Mouse (Mus musculus) testis, postnatal 10 days (tissue): ENCODE data around the gene Mia2.
A peak's percentile ranks its signal among the peaks of the same experiment; 100 is the strongest.

Experiments
- DNase-seq: peaks from one replicate; pipeline ENCODE4 v3.0.0; 2021; ENCODE audit warnings: low spot score

The Mia2 gene

DNA sequence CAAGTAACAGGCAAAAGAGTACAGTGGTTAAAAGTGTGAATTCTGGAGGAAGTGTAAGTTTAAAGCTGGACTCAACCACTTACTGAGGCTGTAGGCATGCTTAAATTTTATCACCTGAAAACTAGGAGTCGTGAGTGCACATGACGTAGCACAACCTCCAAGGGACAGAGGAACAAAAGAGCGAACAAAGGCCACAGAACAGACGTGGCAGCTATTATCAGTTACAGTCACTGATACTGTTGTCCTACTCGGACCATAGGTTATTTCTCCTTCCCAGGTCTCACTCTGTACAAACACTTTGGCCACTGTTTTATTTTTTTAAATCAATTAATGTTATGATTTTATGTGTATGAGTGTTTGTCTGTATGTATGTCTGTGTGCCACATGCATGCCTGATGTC is 9.2 kb downstream of the Mia2 start:
- DNase-seq: no peak

DNA sequence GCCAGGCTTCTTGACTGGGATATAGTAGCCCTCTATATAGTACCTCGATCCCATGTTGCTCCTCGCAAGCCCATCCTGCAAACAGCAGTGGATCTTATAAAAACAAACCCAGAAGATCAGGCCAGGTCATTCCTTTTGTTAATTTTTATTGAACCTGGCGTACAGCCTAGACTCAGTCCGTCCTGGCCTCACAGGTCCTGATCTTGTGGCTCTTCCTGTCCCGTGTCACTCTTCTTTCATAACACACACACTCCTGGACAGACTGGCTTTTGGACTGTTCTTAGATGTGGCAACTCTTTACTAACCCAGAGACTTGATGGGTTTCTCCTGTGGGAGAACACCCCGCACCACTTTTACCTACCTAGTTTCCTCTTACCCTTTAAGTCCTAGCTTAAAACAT is 10.3 kb downstream of the Mia2 start:
- DNase-seq: no peak

DNA sequence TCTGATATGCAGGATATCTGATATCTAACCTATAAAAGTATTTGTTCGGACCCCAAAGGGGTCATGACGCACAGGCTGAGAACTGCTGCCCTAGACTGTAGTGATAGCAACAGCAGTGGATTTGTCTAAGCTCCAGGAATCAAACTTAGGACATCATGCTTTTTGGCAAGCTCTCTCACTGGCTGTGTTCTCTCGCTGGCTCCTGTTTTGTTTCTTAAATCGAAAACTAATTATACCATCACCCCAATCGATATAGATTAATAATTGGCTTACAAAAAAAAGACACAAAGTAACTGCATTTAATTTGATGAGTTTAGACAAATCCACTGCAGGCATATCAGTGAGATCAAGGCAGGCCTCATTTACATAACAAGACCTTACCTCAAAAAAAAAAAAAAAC is 10.9 kb downstream of the Mia2 start:
- no peak for DNase-seq

DNA sequence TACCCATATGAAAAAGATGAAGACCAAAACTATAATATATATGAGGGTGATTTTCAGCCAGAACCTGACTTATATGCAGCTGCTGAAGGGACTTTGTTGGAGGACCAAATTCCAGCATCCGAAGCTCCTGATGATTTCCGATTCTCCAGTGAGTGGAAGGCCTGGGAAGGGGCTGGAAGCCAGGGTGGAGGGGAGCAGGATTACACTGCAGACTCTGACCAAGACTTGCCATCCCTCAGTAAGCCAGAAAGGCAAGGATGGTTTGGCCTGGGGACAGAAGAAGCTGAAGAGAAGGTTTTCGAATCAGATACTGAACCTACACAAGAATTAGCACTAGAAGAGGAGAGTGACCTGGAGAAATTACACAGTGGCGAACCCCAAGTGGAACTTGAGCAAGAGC is 12.3 kb downstream of the Mia2 start:
- DNase-seq: no peak

DNA sequence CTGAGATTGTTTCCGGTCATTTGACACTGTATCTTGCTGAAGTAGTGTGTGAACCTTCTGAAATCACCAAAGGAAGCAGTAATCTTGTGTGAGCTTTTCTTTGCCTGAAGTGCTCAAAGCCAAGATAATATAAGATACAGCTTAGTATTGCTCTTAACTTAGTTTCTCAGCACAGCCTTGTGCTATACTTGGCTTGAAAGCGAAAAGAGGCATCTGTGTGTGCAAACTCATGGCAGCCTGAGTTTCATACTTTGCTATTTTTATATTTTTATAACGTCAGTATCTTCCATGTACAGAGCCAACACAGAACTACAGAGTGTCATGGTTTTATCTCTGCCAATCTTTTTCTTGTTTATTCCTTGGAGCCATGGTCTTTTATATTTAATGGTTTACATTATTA is 21.6 kb downstream of the Mia2 start:
- no peak for DNase-seq

DNA sequence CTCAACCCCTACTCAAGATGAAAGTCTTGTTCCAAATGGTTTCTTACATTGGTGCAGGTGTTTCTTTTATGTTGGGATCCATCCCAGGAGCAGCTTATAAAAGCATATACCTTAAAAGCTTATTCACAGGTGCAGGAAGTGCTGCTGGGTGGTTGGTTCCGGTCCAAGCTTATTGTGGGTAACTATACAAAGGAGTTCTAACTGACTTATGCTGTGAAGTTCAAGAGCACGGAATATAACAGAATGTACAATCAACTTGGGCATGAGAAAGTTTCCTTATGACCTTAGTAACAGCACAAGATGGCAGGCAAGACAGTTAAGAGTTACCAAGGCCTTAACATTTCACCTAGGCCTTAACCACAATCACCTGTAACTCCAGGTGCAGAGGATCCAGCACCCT is 29.8 kb downstream of the Mia2 start:
- DNase-seq: no peak

DNA sequence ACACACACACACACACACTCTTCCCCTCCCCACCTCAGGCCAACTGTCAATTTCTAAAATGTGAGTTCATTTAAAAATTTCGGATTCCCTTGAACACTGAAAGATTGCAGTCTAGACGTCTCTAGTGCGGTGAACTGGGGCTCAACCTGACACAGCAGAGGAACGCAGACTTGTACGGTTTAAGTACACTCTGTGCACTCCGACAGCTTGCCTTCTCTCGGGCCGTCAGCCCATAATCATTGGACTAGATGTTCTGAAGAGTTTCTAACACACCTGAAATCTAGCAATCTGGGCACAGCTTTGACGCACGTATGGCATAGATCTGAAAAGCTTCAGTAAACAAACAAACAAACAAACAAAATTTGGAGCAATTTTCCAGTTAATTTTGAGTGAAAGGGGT is 32.9 kb downstream of the Mia2 start:
- no peak for DNase-seq

DNA sequence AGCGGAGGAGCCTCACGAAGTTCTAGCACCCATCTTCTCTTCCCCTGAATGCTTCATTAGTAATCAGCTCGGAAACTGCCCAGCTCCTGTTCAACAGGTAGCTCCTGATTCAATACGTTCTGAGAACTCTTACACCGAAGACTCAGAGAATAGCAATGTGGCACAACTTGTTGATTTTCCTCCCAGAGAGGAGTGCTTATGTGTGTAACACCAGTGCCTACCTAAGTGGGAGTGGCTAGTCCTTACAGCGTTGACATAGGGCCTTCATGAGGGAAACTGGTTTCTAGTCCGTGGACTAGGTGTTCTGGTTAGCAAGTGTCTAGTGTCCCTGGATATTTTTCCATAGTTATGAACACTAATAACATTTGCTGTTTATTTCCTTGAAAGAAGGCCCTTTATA is 33.4 kb downstream of the Mia2 start:
- no peak for DNase-seq

DNA sequence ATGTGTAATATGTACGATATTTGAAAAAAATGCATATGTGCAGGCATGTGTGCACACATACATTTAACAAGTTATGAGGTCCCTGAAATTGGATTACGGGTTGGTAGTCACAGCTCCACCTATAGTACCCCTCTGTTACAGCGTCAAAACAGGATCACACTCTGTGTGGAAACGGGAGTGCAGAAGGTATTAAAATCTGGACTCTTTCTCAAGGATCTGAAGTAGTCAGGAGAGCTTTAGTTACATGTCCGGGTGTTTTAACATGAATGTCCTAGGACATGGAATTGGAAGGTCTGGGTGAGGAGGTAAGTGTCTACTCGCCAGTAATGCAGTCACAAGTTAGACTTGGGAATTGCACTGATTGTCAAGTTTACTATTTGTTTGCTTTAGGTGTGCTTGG is 34.0 kb downstream of the Mia2 start:
- DNase-seq: no peak

DNA sequence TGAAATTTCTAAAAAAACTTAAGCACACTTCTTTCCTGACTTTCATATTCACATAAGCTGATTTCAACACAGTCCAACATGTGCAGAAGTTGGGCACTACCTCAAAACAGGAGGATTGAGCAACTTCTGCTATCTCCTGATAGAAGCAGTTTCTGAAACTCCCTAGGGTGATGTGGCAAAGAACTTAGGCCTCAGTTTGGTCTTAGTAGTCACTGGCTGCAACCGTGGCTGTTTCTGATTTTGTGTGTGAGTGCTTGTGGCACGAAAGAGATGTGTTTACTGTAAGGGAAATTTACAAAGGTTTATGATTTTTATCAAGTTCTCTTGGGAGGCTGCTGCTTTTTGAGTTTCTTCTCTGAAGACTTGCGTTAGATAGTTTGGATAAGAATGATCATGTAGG is 34.6 kb downstream of the Mia2 start:
- no peak for DNase-seq

DNA sequence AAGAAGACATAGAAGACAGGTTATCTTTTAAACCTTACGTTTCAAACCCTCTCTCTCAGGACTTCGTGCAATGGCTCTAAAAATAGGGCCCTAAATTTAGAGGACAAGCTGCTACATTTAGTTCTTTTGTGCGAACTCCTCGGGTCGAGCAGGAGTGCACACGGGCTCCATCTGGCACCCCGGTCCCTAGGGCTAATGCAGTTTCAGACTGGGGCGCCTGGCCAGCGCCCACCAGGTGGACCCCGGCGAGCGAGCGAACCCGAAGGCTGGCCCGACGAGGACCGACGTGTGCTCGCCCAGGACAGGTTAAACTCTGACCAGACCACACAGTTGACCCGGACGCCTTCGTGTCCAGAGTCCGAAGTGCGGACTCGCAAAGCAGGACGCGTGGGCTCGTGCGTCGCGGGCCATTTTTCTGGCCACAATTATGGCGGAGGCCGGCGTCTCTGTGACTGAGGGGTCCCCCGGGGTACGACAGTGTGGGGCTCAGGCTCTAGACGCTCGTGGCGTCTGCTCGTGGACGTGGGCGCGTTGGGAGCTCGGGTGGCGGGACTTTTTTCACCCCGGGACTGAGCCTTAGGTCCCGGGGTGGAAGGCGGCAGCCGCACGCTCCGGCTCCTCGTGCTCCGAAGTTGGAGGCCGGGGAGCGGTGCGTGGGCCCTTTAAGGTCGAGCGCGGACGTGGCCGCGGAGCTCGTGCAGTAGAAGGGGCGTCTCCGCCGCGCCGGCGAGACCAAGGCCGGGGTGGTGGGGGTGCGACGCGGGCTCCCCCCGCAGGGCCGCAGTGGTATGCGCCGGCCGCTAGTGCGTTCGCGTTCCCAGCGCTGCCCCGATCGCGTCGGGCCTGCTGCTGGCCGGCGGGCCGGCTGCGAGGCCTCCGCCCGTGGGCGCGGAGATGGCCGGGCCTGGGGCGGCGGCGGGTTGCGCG is 35.3 kb downstream of the Mia2 start:
- DNase-seq: peak; percentile 94

DNA sequence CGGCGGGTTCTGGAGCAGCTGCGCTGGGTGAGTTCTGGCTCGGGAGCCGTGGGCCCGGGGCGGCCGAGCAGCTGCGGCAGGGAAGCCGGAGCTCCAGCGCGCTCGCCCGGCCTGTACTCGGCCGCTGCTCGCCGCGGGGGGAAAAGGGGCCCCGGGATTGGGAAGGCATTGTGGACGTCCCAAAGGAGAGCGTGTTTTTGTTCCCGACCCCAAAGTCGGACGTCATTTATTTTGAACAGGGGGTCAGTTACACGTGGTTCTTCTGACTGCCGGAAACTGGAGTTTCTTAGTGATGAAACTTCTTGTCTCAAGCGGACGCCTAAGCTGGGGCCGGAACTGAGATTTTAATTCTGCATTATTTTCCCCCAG is 36.0 kb downstream of the Mia2 start:
- DNase-seq: no peak

DNA sequence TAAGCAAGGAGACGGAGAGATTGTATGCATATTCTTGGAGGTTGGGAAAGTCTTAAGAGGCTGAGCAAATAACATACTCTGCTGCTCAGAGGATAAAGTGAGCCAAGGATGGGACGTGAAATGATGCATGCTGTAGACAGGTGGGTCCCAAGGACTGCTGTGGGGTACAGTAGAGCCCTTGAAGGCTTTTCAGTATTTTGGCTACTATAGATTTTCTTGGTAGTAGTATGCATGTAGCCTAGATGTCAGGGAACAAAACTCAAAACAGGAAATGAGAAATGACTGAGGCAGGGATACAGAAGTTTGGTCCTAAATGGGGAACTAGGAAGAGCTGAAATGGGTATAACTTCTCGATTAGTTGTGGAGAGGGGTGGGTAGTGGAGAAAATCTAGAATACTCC is 36.9 kb downstream of the Mia2 start:
- DNase-seq: no peak

DNA sequence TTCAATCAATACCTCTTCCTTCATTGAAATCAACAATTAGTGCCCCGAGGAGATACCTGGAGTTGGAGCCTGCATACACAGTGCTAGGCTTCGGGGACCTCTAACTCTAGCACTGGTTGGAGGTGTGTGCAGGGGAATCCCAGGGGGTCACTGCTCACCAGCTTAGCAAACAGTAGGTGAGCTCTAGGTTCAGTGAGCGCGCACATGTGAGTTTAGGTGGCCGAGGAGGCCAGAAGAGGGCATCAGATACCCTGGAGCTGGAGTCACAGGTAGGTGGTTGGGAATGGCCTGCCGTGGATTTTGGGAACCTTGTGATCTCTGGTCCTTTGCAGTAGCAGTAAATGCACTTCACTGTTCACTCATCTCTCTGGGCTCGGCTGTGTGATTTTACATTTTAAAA is 37.3 kb downstream of the Mia2 start:
- no peak for DNase-seq

DNA sequence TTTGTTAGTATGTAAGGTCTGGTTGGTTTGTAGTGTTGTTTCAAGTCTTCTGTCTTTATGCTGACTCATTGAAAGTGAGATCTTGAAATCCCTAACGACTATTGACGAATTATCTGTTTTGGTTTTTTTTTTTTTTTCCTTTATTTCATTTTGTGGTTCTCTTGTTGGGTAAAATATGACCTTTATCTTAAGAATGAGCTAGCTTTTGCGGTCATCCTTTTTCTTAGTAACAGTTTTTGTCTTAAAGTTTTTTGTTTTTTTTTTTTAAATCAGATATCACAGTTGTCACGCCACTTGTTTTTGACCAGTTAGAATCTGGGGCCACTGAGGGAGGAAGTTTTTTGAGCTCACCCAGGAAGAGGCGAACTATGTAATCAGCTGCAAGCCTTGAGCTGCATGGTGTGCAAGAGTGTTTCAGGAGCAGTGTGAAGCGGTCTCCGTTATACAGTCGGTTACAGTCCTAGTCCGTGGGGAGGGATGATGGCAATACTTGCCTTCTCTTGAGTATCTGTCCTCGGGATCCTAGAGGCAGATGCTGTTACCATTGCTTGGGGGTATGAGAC is 37.9 kb downstream of the Mia2 start:
- no peak for DNase-seq

DNA sequence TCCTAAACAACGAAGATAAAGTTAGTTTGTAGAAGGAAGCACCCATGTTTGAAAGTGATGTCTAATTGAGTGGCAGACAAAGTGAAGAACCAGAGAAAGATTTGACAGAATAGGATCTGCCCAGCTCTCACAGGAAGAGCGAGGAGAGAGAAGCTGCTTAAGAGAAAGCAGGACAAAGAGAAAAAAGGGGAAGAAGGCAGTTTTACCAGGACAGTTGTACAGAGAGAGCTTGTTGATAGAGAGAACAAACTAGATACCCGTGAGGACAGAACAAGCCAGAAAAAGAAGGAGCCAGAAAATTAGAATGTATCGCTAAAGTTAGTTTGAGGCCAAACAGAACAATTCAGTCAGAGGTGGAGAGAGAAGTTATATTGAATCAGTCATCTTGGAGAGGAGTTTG is 39.5 kb downstream of the Mia2 start:
- no peak for DNase-seq

DNA sequence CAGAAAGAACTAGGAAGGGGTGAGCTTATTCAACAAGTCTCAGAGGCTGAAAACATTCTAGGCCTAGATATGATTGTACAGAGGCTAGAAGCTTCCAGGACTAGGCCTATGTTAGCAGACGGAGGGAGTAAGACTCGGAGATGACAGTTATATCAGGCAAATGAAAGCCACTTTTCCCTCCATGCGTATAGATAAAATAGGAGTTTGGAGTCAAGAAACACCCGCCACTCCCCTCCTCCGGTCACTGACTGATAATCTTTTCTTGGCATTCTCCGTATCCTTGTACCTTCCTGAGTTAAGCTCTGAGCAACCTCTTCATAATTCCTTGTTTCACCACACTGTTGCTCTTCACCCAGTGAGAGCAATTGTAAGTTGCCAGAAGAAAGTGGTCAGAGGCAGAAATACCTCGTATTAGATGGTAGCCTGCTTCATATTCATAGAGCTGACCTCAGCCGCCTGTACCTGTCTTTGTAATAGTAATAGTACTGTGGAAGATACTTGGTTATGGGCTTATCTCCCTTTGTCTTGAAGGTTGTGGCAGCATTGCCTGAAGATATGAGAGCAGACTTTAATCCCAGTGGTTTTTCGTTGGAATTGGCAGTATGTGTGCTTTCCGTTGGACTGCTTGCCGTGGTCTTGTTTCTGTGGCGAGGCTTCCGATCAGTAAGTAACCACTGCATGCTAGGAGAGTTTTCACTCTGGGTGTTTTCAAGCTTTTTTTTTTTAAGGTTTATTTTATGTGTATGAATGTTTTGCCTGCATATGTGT is 40.1 kb downstream of the Mia2 start:
- DNase-seq: no peak

DNA sequence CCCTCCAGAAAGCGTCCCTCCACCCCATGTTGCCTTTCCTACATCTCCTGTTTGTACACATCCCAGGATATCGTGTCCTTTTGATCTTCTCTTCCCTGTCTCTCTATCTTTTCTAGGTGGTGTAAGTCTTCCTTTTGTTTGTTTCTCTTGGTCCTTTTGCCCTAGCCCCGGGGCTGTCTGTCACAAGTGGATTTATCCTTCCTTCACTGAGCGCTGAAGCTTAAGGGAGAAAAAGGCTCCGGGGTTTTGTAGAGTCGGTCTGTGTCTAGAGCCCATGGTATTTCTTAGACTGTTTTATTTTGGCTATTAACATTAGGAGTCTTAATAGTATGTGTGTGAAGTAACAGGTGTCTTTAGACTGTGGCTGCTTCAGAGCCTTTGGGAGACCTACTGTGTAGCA is 41.4 kb downstream of the Mia2 start:
- DNase-seq: no peak

DNA sequence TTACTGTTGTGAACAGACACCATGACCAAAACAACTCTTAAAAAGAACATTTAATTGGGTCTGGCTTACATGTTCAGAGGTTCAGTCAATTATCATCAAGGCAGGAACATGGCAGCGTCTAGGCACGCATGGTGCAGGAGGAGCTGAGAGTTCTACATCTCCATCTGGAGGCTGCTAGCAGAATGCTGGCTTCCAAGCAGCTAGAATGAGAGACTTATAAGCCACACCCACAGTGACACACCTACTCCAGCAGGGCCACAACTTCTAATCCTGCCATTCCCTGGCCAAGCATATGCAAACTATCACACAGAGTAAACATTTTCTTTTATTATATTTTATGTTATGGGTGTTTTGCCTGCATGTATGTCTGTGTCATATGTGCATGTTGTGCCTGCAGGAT is 43.8 kb downstream of the Mia2 start:
- no peak for DNase-seq

DNA sequence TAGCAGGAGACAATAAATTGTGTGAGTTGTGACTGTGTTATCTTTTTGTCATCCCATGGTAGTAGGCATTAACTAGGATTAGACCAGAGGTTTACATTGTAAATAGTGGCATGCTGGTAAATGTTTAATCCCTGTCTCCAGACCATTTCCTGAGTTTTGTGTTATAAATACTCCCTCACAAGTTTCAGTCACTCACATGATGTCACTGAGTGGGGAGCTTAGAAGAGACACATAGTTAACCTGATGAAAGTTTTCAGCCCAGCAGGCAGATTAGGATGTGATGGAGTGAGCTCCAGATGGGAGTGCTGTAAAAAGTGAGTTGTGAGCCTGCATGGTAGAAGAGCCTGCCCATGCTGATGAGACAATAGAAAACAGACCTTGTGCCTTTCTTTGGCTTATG is 49.5 kb downstream of the Mia2 start:
- no peak for DNase-seq

DNA sequence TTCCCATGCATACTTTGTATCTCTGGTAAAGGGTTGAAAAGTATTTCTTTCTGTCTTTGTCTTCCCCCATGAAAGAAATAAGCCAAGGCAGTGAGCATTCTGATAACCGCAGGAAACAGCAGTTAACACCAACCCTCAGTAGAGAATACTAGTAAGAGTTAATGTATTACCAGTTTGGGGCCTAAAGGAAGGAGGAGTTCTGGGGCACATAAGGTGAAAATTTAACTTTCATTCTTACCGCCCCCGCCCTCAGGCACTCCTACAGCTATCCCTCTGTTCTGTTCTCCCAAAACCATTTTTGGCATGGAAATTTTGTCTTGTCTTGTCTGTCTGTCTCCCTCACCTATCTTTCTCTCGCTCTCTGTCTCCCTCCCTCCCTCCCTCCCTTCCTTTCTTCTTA is 54.1 kb downstream of the Mia2 start:
- no peak for DNase-seq

DNA sequence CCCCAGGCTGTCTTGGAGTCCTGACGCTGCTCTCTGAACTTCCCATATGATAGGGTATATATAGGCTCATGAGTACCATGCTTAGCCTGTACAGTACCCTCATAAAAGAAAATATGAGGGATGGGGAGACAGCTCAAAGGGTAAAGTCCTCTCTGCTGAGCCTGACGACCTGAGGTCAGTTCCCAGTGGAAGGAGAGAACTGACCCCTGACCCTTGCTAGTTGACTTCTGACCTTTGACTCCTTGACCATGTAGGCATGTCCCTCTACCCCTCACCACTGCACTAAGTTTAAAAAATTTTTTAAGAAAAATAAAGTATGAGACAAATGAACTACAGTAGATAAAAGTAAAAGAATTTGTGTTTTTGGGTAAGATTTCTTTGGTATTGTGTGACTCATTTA is 65.5 kb downstream of the Mia2 start:
- DNase-seq: no peak

DNA sequence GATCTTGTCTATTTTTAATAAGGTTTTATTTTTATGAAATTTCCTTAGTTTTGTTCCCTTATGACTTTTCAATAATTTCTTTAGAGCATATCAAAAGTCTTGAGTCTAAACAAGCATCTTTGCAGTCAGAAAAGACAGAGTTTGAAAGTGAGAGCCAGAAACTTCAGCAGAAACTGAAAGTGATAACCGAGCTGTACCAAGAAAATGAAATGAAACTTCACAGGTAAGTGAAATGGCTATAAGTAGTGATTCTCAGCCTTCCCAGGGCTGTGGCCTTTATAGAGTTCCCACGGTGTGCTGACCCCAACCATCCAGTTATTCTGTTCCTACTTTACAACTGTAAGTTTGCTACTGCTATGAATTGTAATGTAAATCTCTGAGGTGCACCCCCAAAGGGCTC is 67.2 kb downstream of the Mia2 start:
- no peak for DNase-seq
